Mouse (Mus musculus): Measurements from ENCODE around the gene Proser2. TPM values are rescaled to one million over a fixed set of nuclear protein-coding genes. Genes with fewer than 3 reads are reported as not detected.

Gene Proser2
- polyA plus RNA-seq, 1 experiment from 2014 or later = 10.6 TPM

Other genes starting within 250 kb of the Proser2 start
- 121 and 122 TPM in 2 replicates for gene Sec61a2, start 234.8 kb downstream of the Proser2 start, polyA plus RNA-seq (2015; fragmentation: Nextera tagmentation; extraction: Ambion mirVana)
- gene Dhtkd1, start 187.4 kb downstream of the Proser2 start, polyA plus RNA-seq (2015; fragmentation: Nextera tagmentation; extraction: Ambion mirVana) = 6.1 and 6.7 TPM in 2 replicates
- gene Upf2, start 178.7 kb downstream of the Proser2 start, polyA plus RNA-seq (2015; fragmentation: Nextera tagmentation; extraction: Ambion mirVana) = 6.4 and 7.8 TPM in 2 replicates
- 1.9 TPM in 2 replicates for gene Echdc3, start 82.8 kb upstream of the Proser2 start, polyA plus RNA-seq (2015; fragmentation: Nextera tagmentation; extraction: Ambion mirVana)
- 6.0 and 6.2 TPM in 2 replicates for gene Usp6nl, start 192.5 kb upstream of the Proser2 start, polyA plus RNA-seq (2015; fragmentation: Nextera tagmentation; extraction: Ambion mirVana)

Data from hindbrain, embryonic 16.5 days (tissue).